Mouse (Mus musculus) intestine, embryonic 16.5 days (tissue): ENCODE measurements around the gene Csf3. TPM values are rescaled to one million over a fixed set of nuclear protein-coding genes. Genes with fewer than 3 reads are reported as not detected.

Experiments
- ATAC-seq: fragments of 200-750 bp; cut with Nextera tagmentation; 2 replicates; pipeline ENCODE4 v1.8.0; 2017; ENCODE audit warnings: moderate TSS enrichment, moderate library complexity
- H3K27ac ChIP-seq: fragments of 300-500 bp; sonication (generic); 2 replicates; pipeline ENCODE4 v1.5.1; 2014; ENCODE audit warnings: mild to moderate bottlenecking, low read length
- H3K27me3 ChIP-seq: fragments of 300-500 bp; sonication (generic); replicated peaks from 2 replicates; pipeline ENCODE4 v1.6.1; 2014; ENCODE audit warnings: low read length, control low read depth, mixed read lengths; ENCODE audit not compliant: control insufficient read depth, insufficient read depth
- H3K36me3 ChIP-seq: fragments of 300-500 bp; sonication (generic); 2 replicates; pipeline ENCODE4 v1.6.1; 2014; ENCODE audit warnings: low read length, control low read depth; ENCODE audit not compliant: control insufficient read depth, insufficient read depth
- H3K4me1 ChIP-seq: fragments of 300-500 bp; sonication (generic); 2 replicates; pipeline ENCODE4 v1.6.1; 2014; ENCODE audit warnings: low read length, control low read depth, mixed read lengths; ENCODE audit not compliant: control insufficient read depth, insufficient read depth
- H3K4me2 ChIP-seq: fragments of 300-500 bp; sonication (generic); 2 replicates; pipeline ENCODE4 v1.6.1; 2014; ENCODE audit warnings: low read depth, low read length, control low read depth
- H3K4me3 ChIP-seq: fragments of 300-500 bp; sonication (generic); 2 replicates; pipeline ENCODE4 v1.5.1; 2014; ENCODE audit warnings: mild to moderate bottlenecking, low read length
- H3K9ac ChIP-seq: fragments of 300-500 bp; sonication (generic); 2 replicates; pipeline ENCODE4 v1.6.1; 2014; ENCODE audit warnings: low read depth, low read length
- H3K9me3 ChIP-seq: fragments of 300-500 bp; sonication (generic); 2 replicates; pipeline ENCODE4 v1.6.1; 2016; ENCODE audit warnings: low read length, control low read depth; ENCODE audit not compliant: control insufficient read depth
- WGBS: fragments of 180-500 bp; shearing (Covaris S2); extraction: QIAGEN DNeasy Blood & Tissue Kit; methylation state at CpG from one replicate; pipeline ENCODE4 v1.1.7; 2014; 5-methylcytosine and 5-hydroxymethylcytosine counted together
- polyA plus RNA-seq: library from polyadenylated mRNA; unstranded; fragments of >200 nt; fragmentation: Nextera tagmentation; extraction: Ambion mirVana; gene quantifications from 2 replicates; pipeline ENCODE4 v1.2.1, GENCODE M21; 2015

The Csf3 gene
- polyA plus RNA-seq, 1 experiment from 2014 or later, result not detected

- under 1% methylated on average over 73 of the region's 86 CpGs for WGBS
Measured at GRCm38 (mm10) chr11:98741622-98742396, 40.7 kb downstream of the Csf3 start.

GRCm38 (mm10) chr11:98742397-98743291 lies 41.6 kb downstream of the Csf3 start:
- peak; percentile 3; the same call in 1 of the 2 replicates for ATAC-seq

More at GRCm38 (mm10) chr11:98741622-98742396, 40.7 kb downstream of the Csf3 start:
- peak overlapping the region; percentile 99 for H3K27ac ChIP-seq
- no peaks in the 10 kb centered on the region for H3K27me3 ChIP-seq
- no peaks in the 10 kb centered on the region for H3K36me3 ChIP-seq
- H3K9me3 ChIP-seq, result no peaks in the 10 kb centered on the region
- peaks cover 51% of the 10 kb centered on the region for H3K4me1 ChIP-seq
- peak overlapping the region; percentile 85 for H3K4me2 ChIP-seq
- peak overlapping the region; percentile 94 for H3K4me3 ChIP-seq
- H3K9ac ChIP-seq, result peak overlapping the region; percentile 99
- peak; percentile 62 for ATAC-seq

GRCm38 (mm10) chr11:98743655-98744345 lies 42.7 kb downstream of the Csf3 start:
- H3K9ac ChIP-seq, result peak overlapping the region; percentile 99
- H3K27ac ChIP-seq, result peak overlapping the region; percentile 99
- peak overlapping the region; percentile 94 for H3K4me3 ChIP-seq
- peaks cover 68% of the 10 kb centered on the region for H3K4me1 ChIP-seq
- no peaks in the 10 kb centered on the region for H3K27me3 ChIP-seq
- H3K36me3 ChIP-seq, result no peaks in the 10 kb centered on the region
- peak overlapping the region; percentile 85 for H3K4me2 ChIP-seq
- ATAC-seq, result 0 out of 2 replicates have a peak, but pooled peaks have one; percentile 8
- no peaks in the 10 kb centered on the region for H3K9me3 ChIP-seq
- 9% methylated on average over 9 of the region's 9 CpGs for WGBS

More at GRCm38 (mm10) chr11:98742397-98743291, 41.6 kb downstream of the Csf3 start:
- H3K4me2 ChIP-seq, result peak overlapping the region; percentile 85
- peaks cover 56% of the 10 kb centered on the region for H3K4me1 ChIP-seq
- H3K27me3 ChIP-seq, result no peaks in the 10 kb centered on the region
- 1% methylated on average over 21 of the region's 21 CpGs for WGBS
- peak overlapping the region; percentile 99 for H3K9ac ChIP-seq
- H3K9me3 ChIP-seq, result no peaks in the 10 kb centered on the region
- no peaks in the 10 kb centered on the region for H3K36me3 ChIP-seq
- peak overlapping the region; percentile 94 for H3K4me3 ChIP-seq
- peak overlapping the region; percentile 99 for H3K27ac ChIP-seq

- 28% methylated on average over 7 of the region's 7 CpGs for WGBS
- no peaks in the 10 kb centered on the region for H3K36me3 ChIP-seq
- ATAC-seq, result no peak
- no peaks in the 10 kb centered on the region for H3K27me3 ChIP-seq
- peak overlapping the region; percentile 85 for H3K4me2 ChIP-seq
- H3K9ac ChIP-seq, result peak overlapping the region; percentile 99
- no peaks in the 10 kb centered on the region for H3K9me3 ChIP-seq
- H3K4me1 ChIP-seq, result peaks cover 75% of the 10 kb centered on the region
- peak overlapping the region; percentile 99 for H3K27ac ChIP-seq
- peak overlapping the region; percentile 94 for H3K4me3 ChIP-seq
Measured at GRCm38 (mm10) chr11:98744456-98745019, 43.5 kb downstream of the Csf3 start.

- H3K27ac ChIP-seq, result peak overlapping the region; percentile 99
- peak overlapping the region; percentile 32 for H3K4me3 ChIP-seq
- peak overlapping the region; percentile 99 for H3K9ac ChIP-seq
- ATAC-seq, result 0 out of 2 replicates have a peak, but pooled peaks have one; percentile 4
- H3K36me3 ChIP-seq, result no peaks in the 10 kb centered on the region
- WGBS, result 40% methylated on average over 12 of the region's 12 CpGs
- peak overlapping the region; percentile 85 for H3K4me2 ChIP-seq
- H3K9me3 ChIP-seq, result no peaks in the 10 kb centered on the region
- H3K4me1 ChIP-seq, result peaks cover 83% of the 10 kb centered on the region
- no peaks in the 10 kb centered on the region for H3K27me3 ChIP-seq
Measured at GRCm38 (mm10) chr11:98745932-98746853, 45.1 kb downstream of the Csf3 start.

- 2% methylated on average over 19 of the region's 19 CpGs for WGBS
- H3K4me3 ChIP-seq, result peak overlapping the region; percentile 32
- peak overlapping the region; percentile 99 for H3K27ac ChIP-seq
- H3K4me2 ChIP-seq, result peak overlapping the region; percentile 85
- H3K4me1 ChIP-seq, result peaks cover 90% of the 10 kb centered on the region
- peak overlapping the region; percentile 99 for H3K9ac ChIP-seq
- H3K9me3 ChIP-seq, result no peaks in the 10 kb centered on the region
- ATAC-seq, result peak; percentile 30
- H3K27me3 ChIP-seq, result no peaks in the 10 kb centered on the region
- no peaks in the 10 kb centered on the region for H3K36me3 ChIP-seq
Measured at GRCm38 (mm10) chr11:98746855-98747693, 46.0 kb downstream of the Csf3 start.

- ATAC-seq, result no peak
- peak overlapping the region; percentile 66 for H3K9ac ChIP-seq
- 19% methylated on average over 6 of the region's 6 CpGs for WGBS
Measured at GRCm38 (mm10) chr11:98747804-98748505, 46.9 kb downstream of the Csf3 start.

More at GRCm38 (mm10) chr11:98747804-98748505, 46.9 kb downstream of the Csf3 start:
- Histone ChIP-seq H3K27me3 (no peaks in the 10 kb centered on the region), H3K4me2 (peak overlapping the region; percentile 61), H3K36me3 (no peaks in the 10 kb centered on the region), H3K4me3 (peak overlapping the region; percentile 34), H3K27ac (peak overlapping the region; percentile 97), H3K9me3 (no peaks in the 10 kb centered on the region), H3K4me1 (peaks cover 96% of the 10 kb centered on the region)
